Mouse (Mus musculus) forebrain, embryonic 10.5 days (tissue): ENCODE data around the gene Krtap5-4. TPM values are rescaled to one million over a fixed set of nuclear protein-coding genes. Genes with fewer than 3 reads are reported as not detected.
A peak's percentile ranks its signal among the peaks of the same experiment; 100 is the strongest.
"Not testable (repeated sequence)": the region's sequence is repeated elsewhere in the genome, so short reads cannot be mapped to it uniquely, and the experiment has no call there.

ENCODE experiments used
- DNase-seq: peaks from one replicate; pipeline ENCODE4 v3.0.0-alpha.2; 2017; ENCODE audit warnings: low spot score; ENCODE audit errors: extremely low spot score
- H3K27ac ChIP-seq: fragments of 300-500 bp; sonication (generic); 2 replicates; pipeline ENCODE4 v1.5.1; 2016; ENCODE audit warnings: mild to moderate bottlenecking
- H3K27me3 ChIP-seq: fragments of 300-500 bp; sonication (generic); 2 replicates; pipeline ENCODE4 v1.6.1; 2016; ENCODE audit warnings: mild to moderate bottlenecking; ENCODE audit not compliant: poor library complexity, severe bottlenecking
- H3K36me3 ChIP-seq: fragments of 300-500 bp; sonication (generic); replicated peaks from 2 replicates; pipeline ENCODE4 v1.6.1; 2016; ENCODE audit warnings: mild to moderate bottlenecking, moderate library complexity
- H3K4me1 ChIP-seq: fragments of 300-500 bp; sonication (generic); 2 replicates; pipeline ENCODE4 v1.6.1; 2016
- H3K4me3 ChIP-seq: fragments of 300-500 bp; sonication (generic); 2 replicates; pipeline ENCODE4 v1.5.1; 2016; ENCODE audit warnings: mild to moderate bottlenecking, moderate library complexity
- H3K9me3 ChIP-seq: fragments of 300-500 bp; sonication (generic); 2 replicates; pipeline ENCODE4 v1.6.1; 2016; ENCODE audit warnings: mild to moderate bottlenecking, moderate library complexity
- WGBS: fragments of 180-500 bp; shearing (Covaris S2); methylation state at CpG from one replicate; pipeline ENCODE4 v1.1.7; 2016; 5-methylcytosine and 5-hydroxymethylcytosine counted together
- polyA plus RNA-seq: library from polyadenylated mRNA; unstranded; fragments of >200 nt; fragmentation: Nextera tagmentation; extraction: Ambion mirVana; gene quantifications from 2 replicates; pipeline ENCODE4 v1.2.1, GENCODE M21; 2016

The Krtap5-4 gene
- polyA plus RNA-seq, 1 experiment from 2014 or later, result not detected

- Histone ChIP-seq H3K27me3 (0 out of 2 replicates have a peak, but pooled peaks cover 4% of the 10 kb centered on the region), H3K4me1 (peaks cover 6% of the 10 kb centered on the region; the same call in 1 of the 2 replicates), H3K27ac (no peak overlapping the region; the same call in 1 of the 2 replicates), H3K4me3 (no peak overlapping the region), H3K36me3 (no peaks in the 10 kb centered on the region), H3K9me3 (no peaks in the 10 kb centered on the region)
- DNase-seq, result no peak
- 72% methylated on average over 3 of the region's 3 CpGs for WGBS
Measured at GRCm38 (mm10) chr7:142328507-142328906, 25.2 kb downstream of the Krtap5-4 start.

- Histone ChIP-seq H3K4me1 (peaks cover 11% of the 10 kb centered on the region; the same call in 1 of the 2 replicates), H3K27ac (0 out of 2 replicates have a peak overlapping the region, but pooled peaks have one; percentile 33), H3K27me3 (0 out of 2 replicates have a peak, but pooled peaks cover 15% of the 10 kb centered on the region), H3K9me3 (no peaks in the 10 kb centered on the region), H3K36me3 (no peaks in the 10 kb centered on the region), H3K4me3 (no peak overlapping the region)
- WGBS, result 83% methylated on average over 9 of the region's 9 CpGs
- DNase-seq, result no peak
Measured at GRCm38 (mm10) chr7:142330271-142330724, 26.9 kb downstream of the Krtap5-4 start.

- Histone ChIP-seq H3K27ac (no peak overlapping the region), H3K4me1 (peaks cover 11% of the 10 kb centered on the region; the same call in 1 of the 2 replicates), H3K27me3 (0 out of 2 replicates have a peak, but pooled peaks cover 15% of the 10 kb centered on the region), H3K36me3 (no peaks in the 10 kb centered on the region), H3K4me3 (no peak overlapping the region), H3K9me3 (no peaks in the 10 kb centered on the region)
- WGBS, result 84% methylated on average over 4 of the region's 4 CpGs
- no peak for DNase-seq
Measured at GRCm38 (mm10) chr7:142331281-142331680, 27.9 kb downstream of the Krtap5-4 start.

- WGBS, result 72% methylated on average over 5 of the region's 9 CpGs
- H3K27ac ChIP-seq, result peak overlapping the region; percentile 44; the same call in 1 of the 2 replicates
- H3K4me1 ChIP-seq, result peaks cover 11% of the 10 kb centered on the region; the same call in 1 of the 2 replicates
Measured at GRCm38 (mm10) chr7:142332741-142333140, 29.4 kb downstream of the Krtap5-4 start.

GRCm38 (mm10) chr7:142334246-142334645 lies 30.9 kb downstream of the Krtap5-4 start:
- Histone ChIP-seq H3K27ac (peak overlapping the region; percentile 44; the same call in 1 of the 2 replicates), H3K27me3 (0 out of 2 replicates have a peak, but pooled peaks cover 15% of the 10 kb centered on the region), H3K9me3 (no peaks in the 10 kb centered on the region), H3K36me3 (no peaks in the 10 kb centered on the region), H3K4me1 (0 out of 2 replicates have a peak, but pooled peaks cover 5% of the 10 kb centered on the region), H3K4me3 (no peak overlapping the region)
- DNase-seq, result peak; percentile 91
- WGBS, result 6% methylated on average over 3 of the region's 3 CpGs

More at GRCm38 (mm10) chr7:142332741-142333140, 29.4 kb downstream of the Krtap5-4 start:
- H3K36me3 ChIP-seq, H3K4me3 ChIP-seq, DNase-seq, H3K9me3 ChIP-seq: not testable (repeated sequence)
- H3K27me3 ChIP-seq, result 0 out of 2 replicates have a peak, but pooled peaks cover 15% of the 10 kb centered on the region

GRCm38 (mm10) chr7:142335151-142335550 lies 31.8 kb downstream of the Krtap5-4 start:
- Histone ChIP-seq H3K27ac (0 out of 2 replicates have a peak overlapping the region, but pooled peaks have one; percentile 44), H3K9me3 (no peaks in the 10 kb centered on the region), H3K4me3 (no peak overlapping the region), H3K36me3 (no peaks in the 10 kb centered on the region), H3K27me3 (0 out of 2 replicates have a peak, but pooled peaks cover 15% of the 10 kb centered on the region), H3K4me1 (0 out of 2 replicates have a peak, but pooled peaks cover 5% of the 10 kb centered on the region)
- WGBS, result 86% methylated on average over 8 of the region's 8 CpGs
- no peak for DNase-seq

- no peak overlapping the region for H3K27ac ChIP-seq
- H3K36me3 ChIP-seq, result no peaks in the 10 kb centered on the region
- H3K27me3 ChIP-seq, result no peaks in the 10 kb centered on the region
- no peaks in the 10 kb centered on the region for H3K9me3 ChIP-seq
- WGBS, result 64% methylated on average over 10 of the region's 10 CpGs
- no peak for DNase-seq
- H3K4me1 ChIP-seq, result 0 out of 2 replicates have a peak, but pooled peaks cover 7% of the 10 kb centered on the region
- no peak overlapping the region for H3K4me3 ChIP-seq
Measured at GRCm38 (mm10) chr7:142340269-142340970, 37.1 kb downstream of the Krtap5-4 start.

- no peak overlapping the region for H3K4me3 ChIP-seq
- no peak for DNase-seq
- H3K27ac ChIP-seq, result no peak overlapping the region
- WGBS, result 82% methylated on average over 10 of the region's 10 CpGs
- H3K9me3 ChIP-seq, result no peaks in the 10 kb centered on the region
- H3K36me3 ChIP-seq, result no peaks in the 10 kb centered on the region
- H3K4me1 ChIP-seq, result 0 out of 2 replicates have a peak, but pooled peaks cover 7% of the 10 kb centered on the region
- H3K27me3 ChIP-seq, result no peaks in the 10 kb centered on the region
Measured at GRCm38 (mm10) chr7:142341564-142342246, 38.4 kb downstream of the Krtap5-4 start.

GRCm38 (mm10) chr7:142342247-142342640 lies 38.9 kb downstream of the Krtap5-4 start:
- WGBS, result 91% methylated on average over 3 of the region's 3 CpGs
- no peaks in the 10 kb centered on the region for H3K27me3 ChIP-seq
- H3K4me3 ChIP-seq, result no peak overlapping the region
- H3K27ac ChIP-seq, result no peak overlapping the region
- no peaks in the 10 kb centered on the region for H3K9me3 ChIP-seq
- H3K36me3 ChIP-seq, result no peaks in the 10 kb centered on the region
- 0 out of 2 replicates have a peak, but pooled peaks cover 7% of the 10 kb centered on the region for H3K4me1 ChIP-seq
- no peak for DNase-seq

GRCm38 (mm10) chr7:142347542-142347941 lies 44.2 kb downstream of the Krtap5-4 start:
- H3K4me3 ChIP-seq, result no peak overlapping the region
- no peak for DNase-seq
- no peaks in the 10 kb centered on the region for H3K36me3 ChIP-seq
- no peaks in the 10 kb centered on the region for H3K27me3 ChIP-seq
- H3K4me1 ChIP-seq, result peaks cover 4% of the 10 kb centered on the region
- H3K27ac ChIP-seq, result no peak overlapping the region
- H3K9me3 ChIP-seq, result no peaks in the 10 kb centered on the region
- 78% methylated on average over 4 of the region's 4 CpGs for WGBS

- Histone ChIP-seq H3K27ac (peak overlapping the region; percentile 54; the same call in 1 of the 2 replicates), H3K36me3 (no peaks in the 10 kb centered on the region), H3K4me3 (no peak overlapping the region), H3K27me3 (no peaks in the 10 kb centered on the region), H3K9me3 (no peaks in the 10 kb centered on the region), H3K4me1 (peaks cover 4% of the 10 kb centered on the region)
- WGBS, result 41% methylated on average over 9 of the region's 9 CpGs
- DNase-seq, result no peak
Measured at GRCm38 (mm10) chr7:142349308-142349961, 46.1 kb downstream of the Krtap5-4 start.

- no peaks in the 10 kb centered on the region for H3K36me3 ChIP-seq
- H3K27me3 ChIP-seq, result 0 out of 2 replicates have a peak, but pooled peaks cover 2% of the 10 kb centered on the region
- no peak overlapping the region for H3K4me3 ChIP-seq
- 85% methylated on average over 5 of the region's 5 CpGs for WGBS
- H3K4me1 ChIP-seq, result peaks cover 14% of the 10 kb centered on the region
- H3K27ac ChIP-seq, result no peak overlapping the region
- no peak for DNase-seq
- H3K9me3 ChIP-seq, result no peaks in the 10 kb centered on the region
Measured at GRCm38 (mm10) chr7:142351569-142351968, 48.2 kb downstream of the Krtap5-4 start.
